Mouse (Mus musculus): ENCODE measurements at regions not wholly inside any gene's neighbourhood (a gene's known extent, or its start where the extent isn't known, plus 50 kb on each side); places are given as distances from the start of the nearest gene placed in this dataset.

GRCm38 (mm10) chr17:45797121-45797520, 63.5 kb upstream of the 1600014C23Rik start:
- no peak for DNase-seq (ENCODE audit: low spot score in 2 of 2)

- no peak for DNase-seq (ENCODE audit: low spot score in 2 of 2)
These were observed 61.3 kb upstream of the 1600014C23Rik start for GRCm38 (mm10) chr17:45794926-45795325.

DNA sequence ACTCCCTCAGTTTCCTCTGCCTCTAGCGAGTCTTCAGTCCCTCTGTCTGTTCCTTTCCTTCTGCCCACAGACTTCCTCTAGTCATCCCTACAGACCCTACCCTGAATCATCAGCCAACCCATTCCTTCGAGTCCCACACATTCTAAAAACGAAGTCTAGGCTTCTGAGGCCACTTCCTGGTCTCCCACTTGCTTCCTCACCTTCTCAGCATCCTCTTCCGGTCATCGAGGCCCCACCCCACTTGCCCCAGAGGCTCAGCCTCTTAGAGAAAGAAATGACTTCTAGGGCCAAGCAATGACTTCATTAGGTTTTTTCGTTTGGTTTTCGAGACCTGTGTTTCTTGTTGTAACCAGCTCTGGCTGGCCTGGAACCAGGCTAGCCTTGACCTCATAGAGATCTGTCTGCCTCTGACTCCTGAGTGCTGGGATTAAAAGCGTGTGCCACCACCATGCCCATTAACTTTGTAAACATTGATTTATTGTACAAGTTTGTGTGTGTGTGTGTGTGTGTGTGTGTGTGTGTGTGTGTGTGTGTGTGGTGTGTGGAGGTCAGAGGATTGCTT, 57.4 kb upstream of the 1600014C23Rik start:
- no peak for DNase-seq (ENCODE audit: low spot score in 2 of 2)

- DNase-seq (ENCODE audit: low spot score in 2 of 2) = no peak
These were observed 56.1 kb upstream of the 1600014C23Rik start for GRCm38 (mm10) chr17:45789777-45790176.

GRCm38 (mm10) chr17:45784905-45785304, 51.3 kb upstream of the 1600014C23Rik start:
- no peak for DNase-seq (ENCODE audit: low spot score in 2 of 2)

GRCm38 (mm10) chr17:45784496-45784895, 50.9 kb upstream of the 1600014C23Rik start:
- DNase-seq (ENCODE audit: low spot score in 2 of 2) = no peak

Measured in right cerebral cortex, postnatal 36 days (tissue).